Mouse (Mus musculus): ENCODE data around the gene Ucma. TPM values are rescaled to one million over a fixed set of nuclear protein-coding genes. Genes with fewer than 3 reads are reported as not detected.

Gene Ucma
- total RNA-seq, 2 experiments from 2014 or later: 2.2 to 2.4 TPM

Other genes starting within 250 kb of the Ucma start
- gene Sephs1, start 94.6 kb upstream of the Ucma start, total RNA-seq (2021): 10 to 100 TPM; 20.6 to 21.3 TPM
- gene Phyh, start 57.1 kb upstream of the Ucma start, total RNA-seq (2021): 100 to 1,000 TPM in 1 of 2 experiments, 10 to 100 TPM in 1; 93.1 to 110 TPM
- under 1 TPM; 0.58 to 0.96 TPM for gene Mcm10, start 36.7 kb downstream of the Ucma start, total RNA-seq (2021)
- gene Optn, start 87.9 kb downstream of the Ucma start, total RNA-seq (2021): 10 to 100 TPM; 19.3 to 20.7 TPM
- 10 to 100 TPM; 15.9 to 16.7 TPM for gene Ccdc3, start 161.7 kb downstream of the Ucma start, total RNA-seq (2021)

Data from left cerebral cortex, adult 18-20 months (tissue).